Mouse (Mus musculus) spleen, postnatal 0 days (tissue): ENCODE data around the gene Krt5. TPM values are rescaled to one million over a fixed set of nuclear protein-coding genes. Genes with fewer than 3 reads are reported as not detected.

Source experiments
- polyA plus RNA-seq: library from polyadenylated mRNA; unstranded; fragments of >200 nt; fragmentation: Nextera tagmentation; extraction: Ambion mirVana; gene quantifications from 2 replicates; pipeline ENCODE4 v1.2.1, GENCODE M21; 2015

The Krt5 gene
- 0.06 and 0.11 TPM in 2 replicates for polyA plus RNA-seq

GRCm38 (mm10) chr15:101712720-101713119, at the start of gene Krt5:
TSS of gene Krt5 (minus strand) at chr15:101712898.

GRCm38 (mm10) chr15:101742711-101743110, 30.0 kb upstream of the Krt5 start, which contains the start of gene Krt71:
TSS of gene Krt71 (minus strand) at chr15:101743109.

GRCm38 (mm10) chr15:101694207-101694606, 18.5 kb downstream of the Krt5 start, which contains the start of gene Krt6a:
TSS of gene Krt6a (minus strand) at chr15:101694307.

DNA sequence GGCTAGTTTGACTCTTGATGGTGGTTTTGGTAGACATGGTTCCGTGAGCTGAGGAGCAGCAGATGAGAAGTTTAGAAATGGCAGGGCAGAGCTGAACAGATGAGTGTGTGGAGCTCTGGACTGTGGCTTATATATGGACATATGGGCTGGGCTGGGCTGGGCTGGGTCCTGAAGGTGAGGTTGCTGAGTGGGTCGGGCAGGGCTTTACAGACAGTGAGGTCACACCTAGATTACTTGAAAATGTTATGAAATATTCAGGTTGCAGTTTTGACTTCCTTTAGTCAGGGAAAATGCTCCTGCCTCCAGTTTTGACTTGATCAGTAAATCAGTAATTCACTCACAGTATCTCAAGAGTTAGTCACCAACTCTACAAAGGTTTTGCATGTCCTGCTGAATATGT, 32.5 kb downstream of the Krt5 start, which contains the start of gene Krt6b:
TSS of gene Krt6b (minus strand) at position 101 of the 400 bp plus-strand sequence.

Other genes with a start within 250 kb of the Krt5 start
- gene Krt81, start 249.1 kb downstream of the Krt5 start, polyA plus RNA-seq: not detected in 2 replicates
- 0.12 and 0.25 TPM in 2 replicates for gene Krt86, start 239.4 kb downstream of the Krt5 start, polyA plus RNA-seq
- gene Krt83, start 221.4 kb downstream of the Krt5 start, polyA plus RNA-seq: 1.3 and 1.7 TPM in 2 replicates
- not detected in 2 replicates for gene Gm49425, start 195.6 kb downstream of the Krt5 start, polyA plus RNA-seq
- gene Krt84, start 180.1 kb downstream of the Krt5 start, polyA plus RNA-seq: not detected in 2 replicates
- gene Krt82, start 162.2 kb downstream of the Krt5 start, polyA plus RNA-seq: not detected in 2 replicates
- gene Krt90, start 149.9 kb downstream of the Krt5 start, polyA plus RNA-seq: not detected in 2 replicates
- gene Krt75, start 139.0 kb downstream of the Krt5 start, polyA plus RNA-seq: not detected in 2 replicates
- gene Gm5414, start 84.7 kb downstream of the Krt5 start, polyA plus RNA-seq: not detected in 2 replicates
- gene Gm5478, start 65.5 kb downstream of the Krt5 start, polyA plus RNA-seq: not detected in 2 replicates
- 0.06 TPM in 2 replicates for gene Krt6b, start 32.6 kb downstream of the Krt5 start, polyA plus RNA-seq
- gene Krt6a, start 18.6 kb downstream of the Krt5 start, polyA plus RNA-seq: 0.14 TPM in 1 of 2 replicates, not detected in the other
- not detected in 2 replicates for gene Krt71, start 30.2 kb upstream of the Krt5 start, polyA plus RNA-seq
- not detected in 2 replicates for gene Krt72, start 73.6 kb upstream of the Krt5 start, polyA plus RNA-seq
- not detected in 2 replicates for gene Krt73, start 89.4 kb upstream of the Krt5 start, polyA plus RNA-seq
- not detected in 2 replicates for gene Krt2, start 105.3 kb upstream of the Krt5 start, polyA plus RNA-seq
- gene Krt1, start 137.9 kb upstream of the Krt5 start, polyA plus RNA-seq: 0.40 and 0.72 TPM in 2 replicates
- not detected in 2 replicates for gene Krt77, start 156.8 kb upstream of the Krt5 start, polyA plus RNA-seq
- not detected in 2 replicates for gene Krt76, start 180.0 kb upstream of the Krt5 start, polyA plus RNA-seq
- gene Krt4, start 211.8 kb upstream of the Krt5 start, polyA plus RNA-seq: 0.59 and 1.5 TPM in 2 replicates
- gene Krt79, start 227.4 kb upstream of the Krt5 start, polyA plus RNA-seq: 0.12 and 0.16 TPM in 2 replicates
- gene Krt78, start 241.4 kb upstream of the Krt5 start, polyA plus RNA-seq: not detected in 2 replicates